Mouse (Mus musculus) embryonic fibroblast, embryonic 13.5 days (primary cell): ENCODE data around the gene Shisa3. TPM values are rescaled to one million over a fixed set of nuclear protein-coding genes. Genes with fewer than 3 reads are reported as not detected.

ENCODE experiments used
- H3K27ac ChIP-seq: 2 replicates; pipeline ENCODE4 v1.5.1; 2012; ENCODE audit warnings: low read length, control low read depth, inconsistent platforms; ENCODE audit not compliant: insufficient read depth
- H3K4me1 ChIP-seq: 2 replicates; pipeline ENCODE4 v1.6.1; 2011; ENCODE audit warnings: low read length; ENCODE audit not compliant: control insufficient read depth, insufficient read depth
- H3K4me3 ChIP-seq: 2 replicates; pipeline ENCODE4 v1.5.1; 2011; ENCODE audit warnings: mild to moderate bottlenecking, control low read depth, low read length; ENCODE audit not compliant: insufficient read depth
- CTCF ChIP-seq: IDR thresholded peaks from 2 replicates; pipeline ENCODE4 v1.5.1; 2011; ENCODE audit warnings: mild to moderate bottlenecking, control low read depth, low read length, moderate library complexity, borderline replicate concordance; ENCODE audit not compliant: insufficient read depth
- POLR2A ChIP-seq: IDR thresholded peaks from 2 replicates; pipeline ENCODE4 v1.6.1; 2011; ENCODE audit warnings: low read depth, mild to moderate bottlenecking, control low read depth, low read length, moderate library complexity
- polyA plus RNA-seq: library from polyadenylated mRNA; stranded (reverse); fragments of >200 nt; gene quantifications from 2 replicates; pipeline ENCODE4 v1.2.4, GENCODE M21; 2011; ENCODE audit warnings: low read depth; ENCODE audit not compliant: missing spikeins, insufficient read length

The Shisa3 gene
- polyA plus RNA-seq, 1 experiment = 0.23 TPM

GRCm38 (mm10) chr5:67649156-67649555, 41.5 kb downstream of the Shisa3 start:
- H3K27ac ChIP-seq = no peak overlapping the region
- TF ChIP-seq CTCF = no peak
- no peak for TF ChIP-seq POLR2A
- H3K4me1 ChIP-seq = no peaks in the 10 kb centered on the region

DNA sequence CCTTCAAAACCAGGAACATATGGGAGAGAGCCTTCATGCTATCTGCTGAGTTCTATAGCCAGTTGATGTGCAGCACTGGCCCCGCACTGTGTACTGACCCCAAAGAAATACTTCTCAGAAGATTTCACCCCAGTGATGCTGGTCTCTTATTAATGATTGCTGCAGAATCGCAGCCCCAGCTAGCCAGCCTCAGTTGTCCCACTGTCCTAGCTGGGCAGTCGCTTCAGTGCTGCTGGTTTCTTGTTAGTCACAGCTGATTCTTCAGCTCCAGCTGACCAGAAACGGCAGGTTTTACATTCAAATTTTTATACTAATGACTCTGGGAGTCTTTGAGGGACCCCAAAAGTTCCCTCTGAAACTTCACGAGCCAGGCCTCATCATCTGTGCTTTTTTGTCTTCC, 42.3 kb downstream of the Shisa3 start:
- Histone ChIP-seq H3K4me3 (no peak overlapping the region), H3K4me1 (no peaks in the 10 kb centered on the region), H3K27ac (no peak overlapping the region)
- TF ChIP-seq POLR2A = no peak
- no peak for TF ChIP-seq CTCF

More at GRCm38 (mm10) chr5:67649156-67649555, 41.5 kb downstream of the Shisa3 start:
- no peak overlapping the region for H3K4me3 ChIP-seq

- no peak overlapping the region for H3K27ac ChIP-seq
- H3K4me3 ChIP-seq = no peak overlapping the region
- H3K4me1 ChIP-seq = no peaks in the 10 kb centered on the region
- TF ChIP-seq CTCF (no peak), POLR2A (no peak)
Measured at GRCm38 (mm10) chr5:67652468-67652867, 44.8 kb downstream of the Shisa3 start.

DNA sequence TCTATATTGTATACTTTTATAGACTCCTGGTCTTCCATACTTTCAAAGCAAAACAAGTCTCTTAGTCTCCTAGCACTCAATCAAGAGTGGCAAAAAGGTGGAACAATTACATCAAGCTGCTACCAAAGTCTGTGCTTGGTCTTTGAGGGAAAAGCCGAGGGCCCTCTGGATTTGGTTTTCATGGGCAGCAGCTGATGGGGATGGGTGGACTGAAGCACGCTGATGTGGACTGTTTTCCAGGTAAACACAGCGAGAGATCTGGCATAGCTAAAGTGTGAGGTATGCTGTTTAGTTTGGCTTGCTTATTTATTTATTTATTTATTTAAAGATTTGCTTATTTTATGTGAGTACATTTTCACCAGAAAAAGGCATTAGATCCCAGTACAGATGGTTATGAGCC, 45.9 kb downstream of the Shisa3 start:
- no peak overlapping the region for H3K27ac ChIP-seq
- H3K4me3 ChIP-seq = no peak overlapping the region
- no peaks in the 10 kb centered on the region for H3K4me1 ChIP-seq
- TF ChIP-seq POLR2A (no peak), CTCF (no peak)

DNA sequence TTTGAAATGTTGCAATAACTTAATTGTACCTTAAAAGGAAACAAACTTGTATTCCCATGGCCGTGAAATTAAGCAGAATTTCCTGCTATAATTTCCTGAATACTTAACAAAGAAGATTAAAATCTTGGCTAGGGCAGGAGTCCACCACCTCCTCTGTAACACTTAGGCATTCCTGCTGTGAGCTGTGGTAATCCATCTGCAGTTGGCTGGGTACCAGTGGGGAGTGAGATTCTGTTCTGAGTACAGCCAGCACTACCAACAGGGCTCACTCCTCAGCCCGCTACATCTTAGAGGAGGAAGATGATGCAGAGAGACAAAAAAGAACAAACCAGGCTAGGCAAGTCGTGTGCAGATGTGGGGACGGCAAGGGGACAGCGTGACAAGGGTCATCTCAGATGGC, 46.9 kb downstream of the Shisa3 start:
- no peaks in the 10 kb centered on the region for H3K4me1 ChIP-seq

DNA sequence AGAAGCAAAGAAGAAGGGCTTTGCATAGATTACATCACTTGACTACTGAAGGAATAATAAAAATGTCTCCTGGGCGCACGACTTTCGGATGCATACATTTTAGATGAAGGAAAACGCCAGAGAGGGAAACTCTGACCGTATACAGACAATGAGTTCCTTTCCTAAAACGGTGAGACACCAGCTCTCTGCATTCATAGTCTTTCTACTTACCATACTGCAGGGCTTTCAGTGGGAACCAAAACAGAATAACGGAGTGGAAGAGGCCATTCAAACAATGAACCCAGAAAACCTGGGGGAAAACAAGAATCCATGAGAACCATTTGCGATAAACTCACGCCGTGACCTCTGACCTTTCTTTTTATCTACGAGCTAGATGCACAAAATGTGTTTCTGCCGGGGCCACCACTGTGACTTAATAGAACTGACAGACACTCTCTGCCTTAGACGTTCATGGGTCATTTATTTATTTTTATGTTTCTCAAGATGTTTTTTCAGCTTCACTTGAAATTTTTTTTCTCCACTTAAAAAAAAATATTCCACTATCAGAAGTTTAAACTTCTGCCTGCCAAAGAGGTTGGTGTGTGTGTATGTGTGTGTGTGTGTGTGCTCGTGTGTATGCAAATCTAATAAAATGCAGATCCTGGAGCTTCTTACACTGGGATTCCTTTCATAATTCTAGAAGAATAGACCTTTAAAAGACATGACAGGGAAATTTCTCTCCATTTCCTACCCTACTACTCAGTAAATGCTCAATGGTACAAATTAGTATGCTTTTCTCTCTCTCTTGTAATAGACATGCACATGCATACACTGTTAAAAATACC, 48.2 kb downstream of the Shisa3 start:
- TF ChIP-seq CTCF (no peak), POLR2A (no peak)
- Histone ChIP-seq H3K4me1 (no peaks in the 10 kb centered on the region), H3K27ac (no peak overlapping the region)

More for the DNA sequence above, 46.9 kb downstream of the Shisa3 start:
- H3K4me3 ChIP-seq = no peak overlapping the region
- TF ChIP-seq CTCF = no peak
- TF ChIP-seq POLR2A = no peak
- no peak overlapping the region for H3K27ac ChIP-seq

GRCm38 (mm10) chr5:67656821-67657259, 49.2 kb downstream of the Shisa3 start:
- H3K4me1 ChIP-seq = no peaks in the 10 kb centered on the region
- H3K4me3 ChIP-seq = no peak overlapping the region
- no peak for TF ChIP-seq CTCF
- no peak for TF ChIP-seq POLR2A
- no peak overlapping the region for H3K27ac ChIP-seq

More for the DNA sequence above, 48.2 kb downstream of the Shisa3 start:
- no peak overlapping the region for H3K4me3 ChIP-seq

DNA sequence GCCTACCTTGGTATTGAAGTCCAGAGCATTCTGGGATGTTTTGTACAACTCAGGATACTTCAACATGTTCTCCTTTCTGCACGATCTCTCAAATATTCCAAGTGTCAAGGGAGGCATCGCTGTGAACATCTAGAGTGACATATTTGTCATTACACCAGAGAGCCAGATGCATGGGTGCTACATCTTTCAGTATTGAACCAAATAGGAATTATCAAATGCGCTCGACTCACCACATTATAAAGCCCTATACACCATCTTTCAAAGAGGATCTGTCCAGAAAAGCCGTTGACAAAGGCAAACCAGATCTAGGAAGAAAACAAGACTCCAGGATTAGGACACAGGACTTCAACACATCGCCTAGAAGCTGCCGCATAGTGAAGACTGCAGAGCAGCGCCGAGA, 52.2 kb downstream of the Shisa3 start:
- H3K4me3 ChIP-seq = no peak overlapping the region
- H3K27ac ChIP-seq = no peak overlapping the region
- TF ChIP-seq CTCF (no peak), POLR2A (no peak)
- no peaks in the 10 kb centered on the region for H3K4me1 ChIP-seq

DNA sequence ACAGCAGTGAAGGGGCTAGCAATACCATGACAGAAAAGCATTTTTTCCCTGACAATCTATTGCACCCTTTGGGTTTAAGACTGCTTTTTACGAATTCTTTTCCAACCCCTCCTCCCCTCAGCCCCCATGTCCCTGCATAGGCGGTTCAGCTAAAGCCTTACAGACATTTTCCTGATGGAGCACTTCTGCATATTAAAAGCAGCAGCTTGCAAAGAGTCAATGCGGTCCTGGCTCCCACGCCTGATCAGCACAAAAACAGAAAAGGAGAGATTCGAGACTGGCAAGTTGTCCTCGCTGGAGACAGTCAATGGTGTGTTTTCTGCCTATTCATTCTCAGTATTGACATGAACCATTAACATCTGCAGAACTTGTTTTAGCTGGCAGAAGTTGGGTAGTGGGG, 55.0 kb downstream of the Shisa3 start:
- Histone ChIP-seq H3K4me3 (no peak overlapping the region), H3K27ac (no peak overlapping the region), H3K4me1 (no peaks in the 10 kb centered on the region)
- no peak for TF ChIP-seq CTCF

DNA sequence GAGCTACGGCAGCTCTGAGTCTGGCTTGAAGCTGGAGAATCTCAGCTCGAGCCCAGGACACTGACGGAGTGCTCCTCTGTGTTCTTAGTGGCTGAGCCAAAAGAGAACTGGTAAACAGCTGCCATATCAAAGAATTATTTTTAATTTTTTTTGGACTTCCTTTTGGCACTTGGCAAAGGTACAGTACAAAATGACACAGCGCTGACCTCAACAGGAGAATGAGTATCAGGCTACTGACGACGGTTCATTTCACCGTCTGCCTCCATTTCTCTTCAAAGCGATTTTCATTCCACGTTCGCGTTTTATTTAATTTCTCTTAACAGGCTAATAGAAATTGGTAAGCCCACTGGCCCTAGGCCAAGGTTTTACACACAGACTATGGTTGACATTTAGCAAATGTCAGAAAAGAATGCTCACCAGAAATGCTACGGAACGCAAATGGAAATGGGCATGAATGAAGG, 61.8 kb downstream of the Shisa3 start:
- TF ChIP-seq CTCF (no peak), POLR2A (no peak)
- H3K4me3 ChIP-seq = no peak overlapping the region

DNA sequence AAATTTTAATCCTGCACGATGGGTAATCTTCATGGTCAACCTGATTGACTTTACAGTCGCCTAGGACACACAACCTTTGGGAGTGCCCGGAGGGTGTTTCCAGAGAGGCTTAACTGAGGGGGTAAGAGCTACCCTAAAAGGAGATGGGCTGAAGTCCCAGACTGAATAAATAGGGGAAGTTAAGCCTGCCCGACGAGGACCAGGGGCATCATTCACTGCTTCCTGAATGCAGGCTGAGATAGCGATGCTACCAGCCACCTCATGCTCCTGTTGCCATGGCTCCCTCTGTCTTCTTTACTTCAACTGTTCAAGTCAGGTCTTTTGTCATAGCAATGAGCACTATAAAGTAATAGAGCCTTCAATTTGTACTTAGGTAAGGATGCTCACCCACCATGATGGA, 62.5 kb downstream of the Shisa3 start:
- TF ChIP-seq POLR2A (no peak), CTCF (no peak)
- Histone ChIP-seq H3K4me1 (no peaks in the 10 kb centered on the region; the same call in 1 of the 2 replicates), H3K4me3 (no peak overlapping the region), H3K27ac (no peak overlapping the region)

More for the DNA sequence above, 61.8 kb downstream of the Shisa3 start:
- Histone ChIP-seq H3K27ac (no peak overlapping the region), H3K4me1 (no peaks in the 10 kb centered on the region; the same call in 1 of the 2 replicates)
